Mouse (Mus musculus) hematopoietic stem cell, adult 5-6 weeks (primary cell): ENCODE data around the gene Cpeb1. TPM values are rescaled to one million over a fixed set of nuclear protein-coding genes. Genes with fewer than 3 reads are reported as not detected.

Experiments
- ATAC-seq, 2 experiments: fragments of 125-278 bp in 1 of 2; replicated peaks in 1 of 2; 2 replicates each; pipeline ENCODE4 v1.8.0; 2016 to 2017; ENCODE audit warnings: inconsistent platforms in 2 of 2, mild to moderate bottlenecking in 2 of 2, moderate number of reproducible peaks in 2 of 2, low read depth in 1 of 2, moderate TSS enrichment in 1 of 2; ENCODE audit not compliant: low FRiP score in 2 of 2, poor library complexity in 2 of 2, severe bottlenecking in 2 of 2, insufficient read depth in 1 of 2, low TSS enrichment in 1 of 2
- total RNA-seq: library from RNA; stranded (forward); fragments of 172-1452, 232-1000 nt; gene quantifications from 2 replicates; pipeline ENCODE4 v1.2.3, GENCODE M21; 2017

Gene Cpeb1
- total RNA-seq, 1 experiment from 2014 or later: not detected

GRCm38 (mm10) chr7:81452971-81453441, 2.3 kb downstream of the Cpeb1 start:
- ATAC-seq: 0 out of 4 replicates have a peak, but pooled peaks of 1 of the 2 experiments have one; percentile 14

GRCm38 (mm10) chr7:81398957-81399356, 56.3 kb downstream of the Cpeb1 start:
- no peak for ATAC-seq

- ATAC-seq: no peak
These were observed 75.9 kb downstream of the Cpeb1 start for GRCm38 (mm10) chr7:81379363-81379762.

GRCm38 (mm10) chr7:81372337-81372920, 82.8 kb downstream of the Cpeb1 start:
- peak in 1 of 2 experiments; percentile 48; a peak in 1 of 4 replicates for ATAC-seq

GRCm38 (mm10) chr7:81371811-81372210, 83.5 kb downstream of the Cpeb1 start:
- no peak for ATAC-seq

GRCm38 (mm10) chr7:81369724-81370123, 85.5 kb downstream of the Cpeb1 start:
- ATAC-seq: no peak

- ATAC-seq: no peak
These were observed 87.3 kb downstream of the Cpeb1 start for GRCm38 (mm10) chr7:81367946-81368345.

- no peak for ATAC-seq
These were observed 98.3 kb downstream of the Cpeb1 start for GRCm38 (mm10) chr7:81356975-81357374.

- ATAC-seq: no peak
These were observed 98.9 kb downstream of the Cpeb1 start for GRCm38 (mm10) chr7:81356360-81356759.

- ATAC-seq: no peak
These were observed 99.5 kb downstream of the Cpeb1 start for GRCm38 (mm10) chr7:81355746-81356145.

- ATAC-seq: no peak
These were observed 103.4 kb downstream of the Cpeb1 start for GRCm38 (mm10) chr7:81351826-81352225.

GRCm38 (mm10) chr7:81348206-81348605, 107.1 kb downstream of the Cpeb1 start:
- peak; percentile 33 to 37 for ATAC-seq

- no peak; a peak in 1 of 4 replicates for ATAC-seq
These were observed 109.7 kb downstream of the Cpeb1 start for GRCm38 (mm10) chr7:81345447-81346170.

GRCm38 (mm10) chr7:81344544-81345446, 110.5 kb downstream of the Cpeb1 start, which contains the start of gene Rps17:
Rps17 (minus strand) TSS chr7:81345254.
- ATAC-seq: peak; percentile 75 to 84

GRCm38 (mm10) chr7:81343831-81344230, 111.4 kb downstream of the Cpeb1 start:
- no peak for ATAC-seq

- no peak for ATAC-seq
These were observed 111.9 kb downstream of the Cpeb1 start for GRCm38 (mm10) chr7:81343316-81343715.

- no peak for ATAC-seq
These were observed 112.7 kb downstream of the Cpeb1 start for GRCm38 (mm10) chr7:81342356-81343094.
